Mouse (Mus musculus) right cerebral cortex, postnatal 14 days (tissue): ENCODE results near the gene Usp6nl.

Experiments used
- DNase-seq: peaks from one replicate; pipeline ENCODE4 v3.0.0; 2022

Gene Usp6nl

DNA sequence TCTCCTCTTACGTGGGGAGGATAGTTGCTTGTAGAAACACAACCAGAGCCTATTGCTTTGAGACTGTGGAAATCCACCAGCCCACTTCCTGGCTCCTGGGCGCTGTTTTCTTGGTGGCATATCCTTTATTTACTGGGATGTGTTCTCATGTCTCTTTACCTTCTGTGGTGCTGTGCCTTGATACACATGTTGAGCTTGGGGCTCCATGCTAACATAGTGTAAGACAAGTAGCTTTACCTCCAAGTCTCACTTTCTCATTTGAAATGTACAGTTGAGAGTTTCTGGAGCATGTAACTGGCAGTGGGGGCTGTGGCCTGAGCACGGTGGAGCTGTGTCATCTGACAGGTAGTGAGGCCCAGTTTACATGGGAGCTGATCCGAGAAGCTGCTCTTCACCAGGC lies 54.5 kb downstream of the Usp6nl start:
- DNase-seq, result no peak

DNA sequence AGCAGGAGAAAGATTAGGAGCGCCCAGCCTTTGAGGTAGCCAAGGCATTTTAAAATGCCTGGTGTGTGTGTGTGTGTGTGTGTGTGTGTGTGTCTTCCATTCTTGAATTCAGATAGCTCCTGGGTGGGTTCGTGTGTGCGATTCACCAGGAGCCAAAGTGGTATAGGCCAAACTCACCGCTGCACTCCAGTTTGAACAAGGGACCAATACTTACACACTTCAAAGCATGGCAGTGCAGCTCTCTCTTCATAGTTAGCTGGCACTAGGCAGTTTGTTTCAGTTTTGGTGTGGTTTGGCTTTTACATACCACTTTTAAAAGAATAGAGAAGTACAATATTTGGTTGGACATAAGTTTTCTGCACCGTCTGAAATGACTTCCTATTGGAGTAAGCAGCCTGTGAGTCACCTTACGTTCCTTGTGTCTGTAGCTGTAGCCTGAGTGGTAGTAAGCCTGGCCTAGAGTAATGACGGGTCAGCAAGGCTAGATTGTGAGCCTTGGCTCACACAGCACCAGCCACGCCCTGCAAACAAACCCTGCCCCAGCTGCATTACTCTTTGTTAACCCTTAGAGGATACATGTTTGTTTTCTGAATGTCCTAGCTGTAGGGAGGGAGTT lies 56.2 kb downstream of the Usp6nl start:
- no peak for DNase-seq

DNA sequence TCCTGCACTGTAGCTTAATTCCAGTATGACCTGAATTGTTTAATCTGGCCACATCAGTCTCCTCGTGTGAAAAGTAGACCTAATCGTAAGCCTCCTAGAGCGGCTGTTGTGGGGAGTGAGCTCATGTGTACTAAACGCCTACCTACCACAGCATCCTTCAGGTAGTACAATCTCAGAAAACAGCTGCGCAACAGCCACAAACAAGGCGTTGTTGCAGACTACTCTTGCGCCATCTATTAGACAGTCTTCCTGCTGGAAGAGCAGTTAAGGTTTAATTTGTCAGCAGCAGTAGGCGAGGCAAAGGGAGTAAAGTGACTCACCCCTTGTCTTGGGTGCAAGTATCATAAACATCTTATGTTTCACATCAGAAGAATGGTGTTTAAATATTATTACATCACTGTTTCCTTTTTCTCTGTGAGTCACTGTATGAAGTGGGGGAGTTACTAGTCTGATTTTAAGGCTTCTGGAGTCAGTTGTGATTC lies 57.3 kb downstream of the Usp6nl start:
- no peak for DNase-seq

DNA sequence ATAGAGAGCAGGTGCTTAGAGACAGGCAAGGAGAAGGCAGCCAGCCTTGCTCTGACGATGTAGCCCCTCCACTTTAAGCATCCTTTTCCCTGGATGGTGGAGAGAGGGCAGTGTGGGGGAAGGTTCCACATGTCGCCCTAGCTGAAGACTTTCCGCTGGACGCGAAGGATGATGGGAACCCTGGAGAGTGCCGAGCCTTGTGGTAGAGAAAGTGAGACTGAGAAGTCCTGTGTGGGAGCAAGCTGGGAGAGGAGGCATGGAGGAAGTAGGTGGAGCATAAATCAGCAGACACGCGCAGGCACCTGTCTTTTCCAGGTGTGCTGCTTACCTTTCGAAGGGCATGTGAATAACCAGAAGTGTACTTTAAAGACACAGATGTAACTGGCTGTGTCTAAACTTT lies 57.9 kb downstream of the Usp6nl start:
- DNase-seq, result no peak

DNA sequence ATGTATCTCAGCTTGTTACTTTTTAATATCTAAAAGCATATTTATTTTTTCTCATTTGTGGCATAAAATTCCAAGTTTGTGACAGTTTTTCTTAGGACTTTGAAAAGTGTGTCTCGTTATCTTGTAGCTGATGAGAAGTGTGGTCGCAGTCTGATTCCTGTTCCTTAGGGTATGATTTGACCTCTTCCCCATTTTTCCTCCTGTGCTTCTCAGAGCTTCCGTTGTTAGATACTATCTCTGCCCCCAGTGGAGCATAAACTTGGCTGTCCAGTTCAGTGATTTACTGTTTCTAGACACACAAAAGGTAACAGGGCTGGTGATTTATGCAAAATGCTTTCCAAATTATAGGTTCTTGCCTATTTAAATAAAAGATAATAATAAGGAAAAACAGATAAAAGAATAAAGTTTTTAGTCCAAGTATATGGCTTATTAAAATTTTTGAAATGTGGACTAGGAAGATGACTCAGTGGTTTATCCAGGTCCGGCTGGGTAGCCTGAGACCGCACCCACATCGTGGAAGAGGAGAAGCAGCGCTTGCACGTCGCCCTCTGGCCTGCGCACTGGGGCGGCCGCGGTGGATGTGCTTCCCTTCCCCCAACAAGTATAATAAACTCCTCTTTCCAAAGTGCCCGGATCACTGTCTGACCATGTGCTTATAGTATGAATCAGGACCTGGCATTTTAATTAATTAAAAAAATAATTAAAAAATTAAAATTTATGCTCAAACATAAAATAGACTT lies 62.1 kb downstream of the Usp6nl start:
- DNase-seq, result no peak

DNA sequence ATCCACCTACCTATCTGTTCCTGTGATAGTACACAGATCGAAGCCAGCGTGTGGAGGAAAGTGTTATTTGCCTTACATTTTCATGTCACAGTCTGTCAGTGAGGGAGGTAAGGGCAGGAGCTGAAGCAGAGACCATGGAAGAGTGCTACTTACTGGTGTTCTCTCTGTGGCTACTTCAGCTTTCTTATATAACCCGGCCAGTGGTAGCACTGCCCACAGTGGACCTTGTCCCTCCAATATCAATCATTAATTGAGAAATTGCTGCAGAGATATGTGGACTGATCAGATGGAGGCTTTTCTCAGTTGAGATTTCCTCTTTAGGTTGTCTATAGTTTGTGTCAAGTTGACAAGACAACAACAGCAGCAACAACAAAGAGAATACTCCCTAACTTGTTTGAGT lies 66.7 kb downstream of the Usp6nl start:
- no peak for DNase-seq

DNA sequence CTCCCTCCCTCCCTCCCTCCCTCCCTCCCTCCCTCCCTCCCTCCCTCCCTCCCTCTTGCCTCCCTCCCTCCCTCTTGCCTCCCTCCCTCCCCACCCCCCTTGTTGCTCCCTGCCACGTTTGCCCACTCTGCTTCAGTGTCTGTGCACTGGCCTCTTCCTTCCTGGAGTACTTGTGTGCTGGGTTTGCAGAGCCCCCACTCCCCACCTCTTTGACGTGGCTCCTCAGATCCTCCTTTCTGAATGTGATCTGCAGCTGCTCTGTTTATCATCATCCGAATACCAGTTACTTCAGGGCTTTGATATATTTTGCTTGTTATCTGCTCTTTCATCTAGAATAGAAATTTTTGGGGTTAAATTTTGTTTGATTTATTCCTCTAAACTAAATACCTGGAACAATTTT lies 68.8 kb downstream of the Usp6nl start:
- no peak for DNase-seq

DNA sequence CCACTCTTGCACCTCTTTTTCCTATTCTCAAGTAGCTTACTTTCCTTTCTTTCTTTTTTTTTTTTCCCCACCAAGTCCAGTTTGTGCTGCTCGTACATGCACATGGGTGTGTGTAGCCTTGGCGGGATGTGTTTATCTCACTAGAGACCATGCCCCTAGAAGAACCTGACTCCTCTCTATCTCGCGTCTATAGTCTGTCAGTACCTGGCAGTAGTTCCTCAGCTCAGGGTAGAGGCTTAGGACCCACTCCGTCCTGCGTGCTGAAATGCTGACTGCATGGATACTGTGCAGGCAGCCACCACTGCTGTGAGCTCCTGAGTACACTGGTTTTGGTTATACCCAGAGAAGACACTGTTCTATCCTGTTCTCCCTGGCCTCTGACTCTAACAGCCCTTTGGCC lies 69.5 kb downstream of the Usp6nl start:
- DNase-seq, result no peak

DNA sequence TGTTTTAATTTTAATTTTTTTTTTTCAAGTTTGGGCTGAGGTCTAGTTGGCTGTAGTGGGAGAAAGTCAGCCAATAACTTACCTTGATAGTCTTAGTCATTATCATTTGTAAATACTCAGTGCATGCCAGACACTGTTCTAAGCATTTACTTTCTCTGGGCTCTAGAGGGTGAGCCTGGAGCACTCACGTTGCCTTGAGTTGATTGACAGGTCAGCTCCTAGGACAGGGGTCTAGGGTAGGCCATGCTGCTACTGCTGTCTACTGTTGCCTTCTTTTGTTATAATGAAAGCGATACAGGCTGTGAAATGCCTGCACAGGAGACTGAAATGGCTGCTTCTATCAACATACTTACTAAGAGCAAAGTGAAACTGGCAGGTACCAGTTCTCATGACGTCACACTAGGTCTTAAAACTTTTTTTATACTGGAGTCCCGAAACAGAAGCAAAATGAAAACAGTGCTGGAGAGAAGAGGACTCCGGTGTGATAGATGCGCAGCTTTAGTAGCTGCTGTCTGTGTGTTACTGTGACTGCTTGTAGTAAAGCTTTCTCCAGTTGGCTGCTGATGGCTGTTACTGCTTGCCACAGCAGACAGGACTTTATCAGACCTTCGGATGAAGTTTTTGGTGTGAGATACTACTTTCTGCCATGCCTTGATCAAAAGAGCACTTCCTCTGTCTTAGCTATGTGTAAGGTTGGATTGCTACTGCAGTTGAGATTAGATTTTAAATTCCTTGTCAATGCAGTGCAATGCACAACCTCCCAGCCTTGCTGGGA lies 73.6 kb downstream of the Usp6nl start:
- no peak for DNase-seq

DNA sequence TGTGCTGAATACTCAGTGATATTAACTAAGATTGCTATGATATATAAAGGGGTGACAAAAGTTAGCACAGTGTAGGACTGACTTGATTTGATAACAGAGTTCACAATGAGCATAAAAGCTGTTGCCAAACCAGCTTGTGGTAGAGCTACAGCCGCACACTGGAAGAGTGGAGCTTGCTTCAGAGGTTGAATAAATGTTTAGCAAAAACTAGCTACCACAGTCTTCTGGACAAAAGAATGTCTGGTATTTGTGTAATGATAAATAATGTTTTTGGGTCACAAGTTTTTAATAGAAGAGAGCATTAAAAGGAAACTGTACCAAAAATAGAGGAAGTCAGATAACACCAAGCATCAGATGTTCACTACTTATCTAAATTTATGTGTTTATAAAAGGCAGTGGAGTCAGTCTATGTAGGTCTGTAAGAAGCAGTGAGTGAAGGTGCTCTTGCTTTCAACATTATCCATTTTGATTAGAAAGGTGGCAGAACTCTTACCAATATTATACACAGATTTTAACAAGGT lies 74.2 kb downstream of the Usp6nl start:
- no peak for DNase-seq

DNA sequence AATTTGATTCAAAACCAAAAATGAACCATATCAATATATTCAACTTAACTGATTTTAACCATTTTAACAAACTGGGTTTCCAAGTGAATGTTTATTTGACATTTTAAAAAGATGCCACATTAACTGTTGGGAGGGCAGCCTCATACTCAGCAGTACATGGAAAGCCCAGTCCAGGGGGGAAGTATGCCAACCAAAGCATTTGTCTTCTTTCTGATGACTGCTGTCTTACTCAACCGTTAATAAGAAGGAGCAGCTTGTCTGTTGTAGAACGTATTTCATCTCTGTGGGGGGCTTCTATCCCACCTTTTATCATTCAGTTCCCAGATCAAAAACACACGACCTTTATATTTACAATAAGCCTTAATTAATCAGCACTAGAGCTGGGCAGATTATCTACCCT lies 74.7 kb downstream of the Usp6nl start:
- no peak for DNase-seq

DNA sequence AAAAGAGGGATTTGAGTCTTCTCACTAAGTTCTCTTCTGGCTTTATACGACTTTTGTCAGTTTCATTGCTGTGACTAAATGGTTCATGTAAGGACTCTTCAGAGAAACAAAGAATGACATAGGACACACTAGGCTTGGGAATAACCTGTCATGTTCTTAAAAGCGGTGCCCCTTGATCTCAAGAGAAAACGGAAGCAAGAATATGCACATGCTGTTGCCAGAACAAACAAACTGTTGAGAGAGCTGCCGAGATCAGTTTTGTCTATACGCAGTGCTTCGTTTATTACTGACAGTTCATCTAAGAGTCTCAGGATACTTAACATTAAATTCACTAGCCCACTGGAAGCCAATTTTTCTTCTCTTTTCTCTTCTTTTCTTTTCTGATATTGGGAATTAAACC lies 76.4 kb downstream of the Usp6nl start:
- DNase-seq, result no peak

DNA sequence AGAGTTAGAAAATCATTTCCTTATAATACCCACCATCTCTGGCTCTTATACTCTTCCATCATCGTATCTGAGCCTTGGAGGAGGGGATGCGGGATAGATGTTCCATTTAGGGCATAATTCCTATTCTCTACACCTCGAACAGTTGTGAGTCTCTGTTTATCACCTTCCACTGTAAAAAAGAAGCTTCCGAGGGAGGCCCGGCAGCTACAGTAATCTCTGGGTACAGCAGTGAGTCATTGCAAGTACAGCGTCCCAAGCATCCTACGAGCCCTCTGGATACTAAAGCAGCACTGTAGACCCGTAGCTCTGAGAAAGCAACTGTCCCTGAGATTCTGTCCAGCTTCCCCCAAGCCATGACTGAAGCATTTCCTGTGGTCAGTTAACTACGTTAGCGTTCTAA lies 78.6 kb downstream of the Usp6nl start:
- no peak for DNase-seq

DNA sequence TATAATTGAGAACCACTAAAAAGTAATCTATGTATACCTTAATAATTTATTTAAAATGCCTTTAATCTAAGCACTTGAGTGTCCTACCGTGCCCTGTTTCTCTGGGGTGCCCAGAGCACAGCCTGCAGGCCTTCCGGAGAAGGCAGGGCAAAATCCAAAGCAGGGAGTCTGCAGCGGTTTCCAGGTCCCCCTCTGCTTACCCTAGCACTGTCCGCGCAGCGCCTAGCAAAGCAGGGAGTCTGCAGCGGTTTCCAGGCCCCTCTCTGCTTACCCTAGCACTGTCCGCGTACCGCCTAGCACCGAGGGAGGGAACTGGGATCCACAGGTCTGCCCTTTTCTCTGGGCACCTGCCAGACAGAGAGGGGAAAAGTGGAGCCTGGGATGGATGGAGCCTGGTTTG lies 80.9 kb downstream of the Usp6nl start:
- no peak for DNase-seq

DNA sequence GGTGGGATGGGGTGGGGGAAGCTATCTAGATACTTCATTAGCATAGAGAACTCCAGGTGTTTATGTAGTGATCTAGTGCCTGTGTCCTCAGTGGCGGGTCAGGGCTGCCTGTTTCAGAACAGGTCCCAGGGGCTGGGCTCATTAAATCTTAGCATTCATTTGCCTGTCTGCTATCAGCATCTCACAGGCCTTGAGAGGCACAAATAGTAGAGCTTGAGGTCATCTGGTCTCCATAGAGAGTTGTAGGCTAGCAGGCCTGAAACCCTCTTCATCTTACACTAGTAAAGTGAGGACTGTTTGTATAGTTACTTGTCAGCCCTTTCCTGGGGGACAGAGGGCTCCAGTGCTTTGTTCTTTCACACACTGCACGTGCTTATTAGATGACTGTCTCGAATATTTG lies 81.5 kb downstream of the Usp6nl start:
- no peak for DNase-seq

DNA sequence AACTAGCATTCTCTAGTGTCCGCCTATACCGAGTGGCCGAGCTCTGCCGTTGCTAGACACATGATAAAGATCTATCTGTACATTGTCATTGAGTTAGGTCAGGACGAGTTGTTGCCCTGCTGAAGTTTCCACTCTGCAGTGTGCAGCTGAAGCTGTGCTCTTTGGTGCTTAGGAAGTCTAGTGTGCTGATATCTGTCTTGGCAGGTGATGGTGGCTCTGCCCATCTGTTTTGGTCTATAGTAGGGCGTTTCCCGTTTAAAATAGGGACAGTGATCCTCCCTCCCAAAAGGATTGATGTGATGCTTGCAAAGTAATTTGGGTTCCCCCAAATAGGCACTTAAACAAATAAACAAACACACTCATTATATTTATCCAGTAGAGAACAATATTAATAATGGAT lies 82.2 kb downstream of the Usp6nl start:
- DNase-seq, result no peak

DNA sequence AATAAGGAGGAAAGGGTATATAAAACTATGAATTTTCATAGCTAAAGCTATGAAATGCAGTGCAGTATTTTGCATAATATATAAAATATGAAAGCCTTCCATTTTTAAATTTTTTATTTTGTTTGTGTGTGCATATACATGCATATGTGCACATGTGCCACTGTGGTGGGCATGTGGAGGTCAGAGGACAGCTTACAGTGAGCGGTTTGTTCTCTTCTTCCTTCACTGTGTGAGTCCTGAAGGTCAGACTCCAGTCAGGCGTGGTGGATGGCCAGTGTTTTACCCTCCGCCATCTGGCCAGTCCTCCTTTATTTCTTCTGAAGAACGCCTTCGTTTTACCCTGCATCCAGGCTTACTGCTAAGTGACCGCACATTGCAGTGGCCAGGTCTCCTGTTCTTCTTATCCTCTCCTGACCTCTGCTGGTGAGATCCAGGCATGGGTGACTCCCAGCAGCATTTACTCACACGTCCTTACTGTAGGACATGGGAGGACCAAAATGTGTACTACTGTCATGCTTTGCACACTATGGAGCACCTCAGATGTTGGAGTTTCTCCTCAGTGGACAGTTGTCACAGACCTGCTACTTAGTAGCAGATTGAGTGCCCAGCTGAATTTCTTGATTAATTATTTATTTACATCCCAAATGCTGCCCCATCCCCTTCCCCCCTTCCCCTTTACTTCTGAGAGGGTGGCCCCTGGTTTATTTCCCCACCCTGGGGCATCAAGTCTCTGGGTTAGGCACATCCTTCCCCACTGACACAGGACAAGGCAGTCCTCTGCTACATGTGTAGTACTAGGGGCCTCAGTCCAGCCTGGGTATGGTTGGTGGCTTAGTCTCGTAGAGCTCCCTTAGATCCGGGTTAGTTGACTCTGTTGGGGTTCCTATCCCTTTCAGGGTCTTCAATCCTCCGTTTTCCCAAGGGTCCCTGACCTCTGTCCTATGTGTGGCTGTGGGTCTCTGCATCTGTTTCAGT lies 82.9 kb downstream of the Usp6nl start:
- DNase-seq, result peak; percentile 72

DNA sequence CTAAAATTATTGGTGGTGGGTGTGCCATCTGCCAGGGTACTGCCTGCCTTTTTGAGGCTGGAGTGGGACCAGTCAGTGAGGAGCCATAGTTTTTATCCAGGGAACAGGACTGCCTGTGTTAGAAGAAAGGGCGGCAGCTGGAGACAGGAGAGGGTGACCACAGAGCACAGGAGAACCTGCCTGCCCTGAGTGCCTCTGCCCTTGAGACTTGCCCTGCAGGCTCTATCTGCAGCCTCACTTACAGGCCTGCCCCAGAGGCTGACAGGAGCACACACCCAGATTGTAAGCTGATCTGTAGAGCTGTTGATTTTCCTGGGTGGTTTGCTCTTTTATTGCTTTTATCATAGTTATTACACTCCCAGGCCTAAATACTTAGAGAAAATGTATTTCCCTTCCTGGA lies 85.2 kb downstream of the Usp6nl start:
- no peak for DNase-seq

DNA sequence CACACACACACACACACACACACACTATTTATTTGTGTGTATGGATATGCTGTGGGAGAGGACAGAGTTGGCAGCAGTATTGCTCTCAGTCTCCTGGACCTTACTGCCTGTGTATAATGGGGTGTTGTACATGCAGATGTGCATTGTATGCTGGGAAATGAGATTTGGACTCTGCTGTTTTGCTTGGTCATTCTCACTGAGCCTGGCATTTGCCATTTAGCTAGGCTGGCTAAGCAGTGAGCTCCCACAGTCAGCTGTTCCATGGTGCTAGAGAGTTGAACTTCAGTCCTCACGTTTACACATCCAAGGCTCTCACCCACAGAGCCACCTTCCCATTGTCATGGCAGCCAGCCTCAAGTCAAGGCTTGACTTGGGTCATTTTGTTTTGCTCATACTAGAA lies 90.2 kb downstream of the Usp6nl start:
- no peak for DNase-seq

DNA sequence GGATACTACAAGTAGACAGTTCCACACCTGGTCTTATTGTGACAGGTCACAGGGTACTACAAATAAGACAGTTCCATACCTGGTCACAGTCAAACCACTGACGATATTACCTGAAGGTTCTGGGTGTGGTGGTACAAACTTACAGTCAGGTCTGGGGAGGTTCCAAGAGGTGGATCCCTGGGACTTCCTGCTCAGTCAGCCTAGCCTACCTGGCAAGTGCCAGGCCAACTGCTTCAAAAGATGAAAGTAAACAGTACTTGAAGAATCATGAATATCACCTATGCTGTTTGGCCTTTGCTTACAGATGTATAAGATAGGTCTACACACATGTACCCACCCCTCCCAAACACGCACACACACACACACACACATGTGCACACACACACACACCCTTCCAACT lies 91.3 kb downstream of the Usp6nl start:
- no peak for DNase-seq

DNA sequence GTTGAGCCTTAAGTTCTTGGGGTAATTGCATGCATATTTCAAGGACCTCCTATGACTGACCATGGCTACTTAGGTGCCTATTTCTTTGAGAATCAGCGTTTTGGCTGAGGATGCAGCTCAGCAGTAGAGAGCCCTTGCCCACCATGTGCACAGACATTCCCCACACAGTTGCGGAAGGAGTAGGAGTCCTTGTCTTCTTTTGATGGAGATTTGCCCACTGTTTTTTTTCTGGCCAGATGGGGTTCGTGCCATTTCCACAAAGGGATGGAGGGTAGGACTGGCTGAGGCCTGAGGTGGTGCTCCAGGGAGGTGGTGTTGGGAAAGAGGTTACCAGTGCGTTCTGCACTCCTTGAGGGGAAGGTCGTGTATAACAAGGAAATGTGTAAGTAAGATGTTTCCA lies 91.9 kb downstream of the Usp6nl start:
- no peak for DNase-seq

DNA sequence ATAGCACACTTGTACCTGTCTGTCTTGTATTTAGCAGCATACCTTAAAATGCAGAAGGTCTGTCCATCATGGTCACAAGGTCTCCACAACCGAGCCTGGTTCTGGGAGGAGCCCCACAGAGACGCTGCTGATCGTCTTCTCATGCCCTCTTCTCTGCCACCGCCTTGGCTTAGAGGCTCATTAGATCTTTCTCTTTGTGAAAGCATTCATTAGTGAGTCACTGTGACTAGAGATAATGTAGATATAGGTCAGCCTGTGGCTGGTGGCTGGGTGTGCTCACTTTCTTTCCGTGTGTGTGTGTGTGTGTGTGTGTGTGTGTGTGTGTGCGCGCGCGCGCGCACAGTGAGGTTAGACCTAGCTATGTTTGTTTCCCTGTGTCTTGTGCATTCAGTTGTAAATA lies 94.7 kb downstream of the Usp6nl start:
- no peak for DNase-seq
